Mouse (Mus musculus) ES-Bruce4 (cell line): ENCODE measurements around the gene Nrp1. TPM values are rescaled to one million over a fixed set of nuclear protein-coding genes. Genes with fewer than 3 reads are reported as not detected.

Experiments
- H3K27ac ChIP-seq: 2 replicates; pipeline ENCODE4 v1.5.1; 2012; ENCODE audit warnings: low read length, inconsistent platforms; ENCODE audit not compliant: insufficient read depth
- H3K27me3 ChIP-seq: 2 replicates; pipeline ENCODE4 v1.6.1; 2012; ENCODE audit warnings: mild to moderate bottlenecking, low read length, inconsistent platforms; ENCODE audit not compliant: control insufficient read depth, poor library complexity, insufficient read depth, severe bottlenecking
- H3K36me3 ChIP-seq: 2 replicates; pipeline ENCODE4 v1.6.1; 2012; ENCODE audit warnings: inconsistent platforms, mild to moderate bottlenecking, low read length, moderate library complexity; ENCODE audit not compliant: control insufficient read depth, poor library complexity, insufficient read depth, severe bottlenecking
- H3K4me1 ChIP-seq: one replicate; pipeline ENCODE4 v1.8.1; 2011; ENCODE audit warnings: low read length; ENCODE audit not compliant: control insufficient read depth, insufficient read depth
- H3K4me3 ChIP-seq: 2 replicates; pipeline ENCODE4 v1.5.1; 2011; ENCODE audit warnings: low read depth, mild to moderate bottlenecking, low read length
- H3K9ac ChIP-seq: 2 replicates; pipeline ENCODE4 v1.6.1; 2012; ENCODE audit warnings: low read depth, mild to moderate bottlenecking, inconsistent platforms; ENCODE audit not compliant: poor library complexity, severe bottlenecking
- H3K9me3 ChIP-seq: replicated peaks from 2 replicates; pipeline ENCODE4 v1.6.1; 2012; ENCODE audit warnings: mild to moderate bottlenecking, low read length, inconsistent platforms; ENCODE audit not compliant: control insufficient read depth, poor library complexity, insufficient read depth, severe bottlenecking
- CTCF ChIP-seq: IDR thresholded peaks from one replicate; pipeline ENCODE4 v1.8.1; 2011; ENCODE audit warnings: low read depth, low read length
- EP300 ChIP-seq: IDR thresholded peaks from 2 replicates; pipeline ENCODE4 v1.6.1; 2011; ENCODE audit warnings: low read depth, low read length; ENCODE audit not compliant: insufficient read depth
- POLR2A ChIP-seq: IDR thresholded peaks from one replicate; pipeline ENCODE4 v1.8.1; 2011; ENCODE audit warnings: low read length; ENCODE audit not compliant: insufficient read depth
- polyA plus RNA-seq: library from polyadenylated mRNA; stranded (reverse); fragments of >200 nt; gene quantifications from 2 replicates; pipeline ENCODE4 v1.2.4, GENCODE M21; 2011; ENCODE audit warnings: low read depth; ENCODE audit not compliant: missing spikeins, insufficient read depth, insufficient read length

Nrp1 gene
- polyA plus RNA-seq, 1 experiment: 0.40 TPM

DNA sequence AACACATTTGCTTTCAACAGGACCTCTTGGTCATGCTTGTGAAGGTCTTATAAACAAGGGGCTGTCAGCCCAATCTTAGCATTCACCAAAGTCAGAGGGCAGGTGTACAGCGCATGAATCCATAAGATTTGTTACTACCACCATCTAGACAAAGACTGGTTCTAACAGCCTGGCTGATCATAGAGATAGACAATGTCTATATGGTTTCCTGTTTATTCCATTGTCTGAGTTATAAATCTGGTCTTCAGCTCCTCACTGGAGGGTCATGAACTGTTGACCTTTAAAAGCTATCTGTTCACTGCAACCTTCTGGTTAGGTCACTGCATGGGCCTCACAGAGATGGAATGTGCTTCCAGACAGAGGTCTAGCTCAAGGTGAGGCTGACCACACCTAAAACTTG, 130.9 kb downstream of the Nrp1 start:
- no peak overlapping the region for H3K9ac ChIP-seq
- H3K4me1 ChIP-seq: no peaks in the 10 kb centered on the region
- H3K36me3 ChIP-seq: no peaks in the 10 kb centered on the region
- no peak for TF ChIP-seq CTCF
- no peak for TF ChIP-seq POLR2A
- no peak for TF ChIP-seq EP300
- no peaks in the 10 kb centered on the region for H3K9me3 ChIP-seq
- H3K27me3 ChIP-seq: no peaks in the 10 kb centered on the region
- H3K4me3 ChIP-seq: no peak overlapping the region
- H3K27ac ChIP-seq: no peak overlapping the region

GRCm38 (mm10) chr8:128491126-128492067, 133.0 kb downstream of the Nrp1 start:
- H3K36me3 ChIP-seq: no peaks in the 10 kb centered on the region
- no peaks in the 10 kb centered on the region for H3K27me3 ChIP-seq
- no peak overlapping the region for H3K4me3 ChIP-seq
- TF ChIP-seq EP300: no peak
- no peak for TF ChIP-seq POLR2A
- TF ChIP-seq CTCF: no peak
- H3K4me1 ChIP-seq: no peaks in the 10 kb centered on the region
- H3K9me3 ChIP-seq: no peaks in the 10 kb centered on the region; the same call in 1 of the 2 replicates
- no peak overlapping the region for H3K9ac ChIP-seq
- no peak overlapping the region for H3K27ac ChIP-seq

- no peaks in the 10 kb centered on the region for H3K4me1 ChIP-seq
- H3K36me3 ChIP-seq: no peaks in the 10 kb centered on the region
- H3K9me3 ChIP-seq: no peaks in the 10 kb centered on the region; the same call in 1 of the 2 replicates
- no peak overlapping the region for H3K27ac ChIP-seq
- H3K27me3 ChIP-seq: no peaks in the 10 kb centered on the region
- no peak overlapping the region for H3K9ac ChIP-seq
- no peak overlapping the region for H3K4me3 ChIP-seq
- TF ChIP-seq CTCF: no peak
- no peak for TF ChIP-seq EP300
- no peak for TF ChIP-seq POLR2A
These were observed 135.4 kb downstream of the Nrp1 start for GRCm38 (mm10) chr8:128493801-128494200.

GRCm38 (mm10) chr8:128498836-128499235, 140.4 kb downstream of the Nrp1 start:
- Histone ChIP-seq H3K36me3 (no peaks in the 10 kb centered on the region), H3K9me3 (no peaks in the 10 kb centered on the region; the same call in 1 of the 2 replicates), H3K27ac (no peak overlapping the region), H3K9ac (no peak overlapping the region), H3K4me3 (no peak overlapping the region), H3K27me3 (no peaks in the 10 kb centered on the region; the same call in 1 of the 2 replicates), H3K4me1 (no peaks in the 10 kb centered on the region)
- TF ChIP-seq EP300 (no peak), CTCF (no peak), POLR2A (no peak)

GRCm38 (mm10) chr8:128504136-128504829, 145.9 kb downstream of the Nrp1 start:
- Histone ChIP-seq H3K9me3 (no peaks in the 10 kb centered on the region), H3K36me3 (no peaks in the 10 kb centered on the region), H3K27me3 (no peaks in the 10 kb centered on the region; the same call in 1 of the 2 replicates)

More at GRCm38 (mm10) chr8:128504136-128504829, 145.9 kb downstream of the Nrp1 start:
- Histone ChIP-seq H3K4me1 (no peaks in the 10 kb centered on the region), H3K27ac (no peak overlapping the region), H3K9ac (no peak overlapping the region), H3K4me3 (no peak overlapping the region)
- TF ChIP-seq EP300: no peak
- TF ChIP-seq CTCF: no peak
- TF ChIP-seq POLR2A: no peak
